Mouse (Mus musculus) retina, adult 2 months (tissue): ENCODE data around the gene Fto.
A peak's percentile ranks its signal among the peaks of the same experiment; 100 is the strongest.

Experiments used
- DNase-seq: peaks from one replicate; pipeline ENCODE4 v3.0.0-alpha.2; 2012; ENCODE audit warnings: low read depth, low spot score

Fto gene

DNA sequence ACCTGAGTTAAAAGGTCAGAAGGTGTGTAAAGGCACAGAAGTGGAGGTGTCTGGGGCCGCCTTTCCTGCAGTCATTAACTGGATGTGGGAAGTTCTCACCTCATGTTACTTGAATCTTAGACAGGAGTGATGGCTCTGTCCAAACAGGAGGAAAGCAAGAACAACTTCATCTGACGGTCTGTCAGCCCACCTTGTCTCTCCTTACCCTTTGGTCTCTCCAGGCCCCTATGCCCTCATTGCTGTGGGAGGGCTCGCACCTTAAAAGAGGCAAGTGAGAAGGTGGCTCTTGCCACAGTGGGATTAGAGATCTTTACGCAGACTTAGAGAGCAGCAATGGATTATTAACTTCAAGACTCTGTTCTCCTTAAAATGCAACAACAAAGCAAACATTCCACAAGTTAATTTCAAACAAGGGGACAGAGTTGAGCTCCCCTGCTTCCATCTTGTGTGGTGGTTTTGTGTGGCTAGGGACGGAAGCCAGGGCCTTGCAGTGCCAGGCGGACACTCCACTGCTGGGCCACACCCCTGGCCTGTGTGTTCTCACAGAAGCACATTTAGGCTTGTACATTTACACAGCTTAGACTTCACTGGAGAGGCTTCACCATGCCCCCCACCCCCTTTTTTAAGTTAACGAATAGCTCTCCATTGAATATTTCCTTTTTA, 135.5 kb downstream of the Fto start:
- DNase-seq, result no peak

DNA sequence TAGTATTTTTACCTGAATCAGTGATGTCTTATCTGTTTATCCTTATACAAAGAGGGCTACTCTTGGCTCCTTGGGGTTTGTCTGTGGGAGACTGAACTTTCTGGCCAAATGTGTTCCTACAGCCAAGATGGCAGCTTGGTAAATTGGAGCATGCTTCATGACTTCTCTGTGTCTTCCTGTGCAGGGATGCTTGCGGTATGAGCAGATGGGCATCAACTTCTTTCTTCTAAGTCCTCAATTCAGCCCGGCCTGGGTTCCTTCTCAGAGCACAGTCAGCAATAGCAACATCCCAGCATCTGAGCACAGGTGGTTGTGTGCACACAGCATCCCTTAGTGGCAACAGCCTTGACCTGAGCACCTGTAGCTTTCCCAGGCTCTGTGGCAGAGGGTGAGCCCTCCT, 141.6 kb downstream of the Fto start:
- DNase-seq, result no peak

- no peak for DNase-seq
Measured at GRCm38 (mm10) chr8:91455591-91455990, 142.3 kb downstream of the Fto start.

DNA sequence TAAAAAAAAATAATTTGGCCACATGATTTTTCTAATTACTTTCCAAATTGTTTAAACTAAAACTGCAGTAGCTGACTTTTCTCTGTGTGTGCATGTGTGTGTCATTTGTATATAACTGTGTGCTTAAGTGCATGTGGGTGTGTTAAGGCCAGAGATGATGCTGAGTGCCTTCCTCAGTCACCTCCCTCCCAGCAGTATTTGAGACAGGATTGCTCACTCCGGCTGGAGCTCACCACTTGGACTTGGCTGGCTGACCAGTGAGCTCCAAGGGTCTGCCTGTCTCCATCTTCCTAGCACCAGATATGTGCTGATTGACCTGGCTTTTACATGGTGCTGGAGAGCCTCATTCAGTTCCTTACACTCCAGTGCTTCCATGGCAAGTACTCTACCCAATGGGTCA, 144.7 kb downstream of the Fto start:
- DNase-seq, result no peak

DNA sequence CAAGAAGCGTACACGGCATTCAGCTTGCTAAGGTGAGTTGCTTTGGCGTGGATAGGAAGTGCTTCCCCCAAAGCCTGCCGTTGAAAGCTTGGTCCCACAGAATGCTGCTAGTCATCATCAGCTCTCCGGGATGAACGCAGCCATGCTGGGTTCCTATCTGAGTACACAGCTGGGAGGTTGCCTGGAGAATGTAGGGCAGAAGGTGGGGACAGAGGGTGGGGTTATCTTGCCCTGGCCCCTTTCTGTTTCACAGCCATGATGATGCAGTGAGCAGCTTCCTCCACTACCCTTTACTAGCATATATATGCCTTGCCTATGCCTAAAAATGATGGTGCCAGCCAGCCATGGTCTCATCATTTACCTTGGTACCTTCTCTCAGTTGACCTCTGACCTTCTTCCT, 147.6 kb downstream of the Fto start:
- DNase-seq, result no peak

DNA sequence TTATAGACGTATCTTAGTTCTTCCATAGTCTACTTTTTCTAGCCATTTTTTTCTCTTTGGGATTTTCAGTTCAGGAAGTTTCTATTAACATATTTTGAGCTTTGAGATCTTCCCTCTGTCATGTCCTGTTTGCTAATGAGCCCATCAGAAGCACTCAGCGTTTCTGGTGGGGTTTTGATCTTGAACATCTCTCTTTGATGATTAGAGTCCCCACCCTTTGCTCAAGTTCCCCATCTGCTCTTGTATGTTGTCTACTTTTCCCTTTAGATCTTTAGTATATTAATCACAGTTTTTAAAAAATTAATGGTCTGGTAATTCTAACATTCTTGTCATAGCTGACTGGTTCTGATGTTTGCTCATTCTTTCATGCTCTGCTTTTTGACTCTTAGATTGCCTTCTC, 150.4 kb downstream of the Fto start:
- no peak for DNase-seq

- DNase-seq, result no peak
Measured at GRCm38 (mm10) chr8:91467463-91467862, 154.1 kb downstream of the Fto start.

DNA sequence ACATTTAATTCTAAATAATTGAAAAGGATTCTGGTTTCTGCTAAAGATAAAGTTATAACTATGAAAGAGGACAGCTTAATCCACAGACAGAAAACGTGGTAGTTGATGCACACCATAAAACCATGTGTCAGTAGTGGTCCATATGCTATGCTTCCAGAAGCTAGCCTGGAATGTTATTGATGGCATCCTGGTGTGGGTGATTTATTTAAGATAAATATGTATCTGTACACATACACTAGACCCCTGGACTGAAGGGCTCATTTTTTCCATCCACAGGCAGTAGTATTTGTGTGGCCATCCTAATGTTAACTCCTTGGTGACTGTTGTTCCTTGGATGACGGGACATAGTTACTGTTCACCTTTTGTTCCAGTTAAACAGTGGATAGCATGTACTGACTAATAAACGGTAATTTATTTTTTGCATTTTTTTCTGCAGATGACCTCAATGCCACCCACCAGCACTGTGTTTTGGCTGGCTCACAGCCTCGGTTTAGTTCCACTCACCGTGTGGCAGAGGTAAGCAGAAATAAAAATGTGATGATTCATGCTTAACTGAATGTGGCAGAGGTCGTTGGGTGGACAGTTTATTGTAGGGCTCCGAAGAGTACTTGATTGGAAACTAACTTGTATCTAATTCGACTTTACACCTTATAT, 154.7 kb downstream of the Fto start:
- no peak for DNase-seq

GRCm38 (mm10) chr8:91469441-91469840, 156.1 kb downstream of the Fto start:
- DNase-seq, result no peak

DNA sequence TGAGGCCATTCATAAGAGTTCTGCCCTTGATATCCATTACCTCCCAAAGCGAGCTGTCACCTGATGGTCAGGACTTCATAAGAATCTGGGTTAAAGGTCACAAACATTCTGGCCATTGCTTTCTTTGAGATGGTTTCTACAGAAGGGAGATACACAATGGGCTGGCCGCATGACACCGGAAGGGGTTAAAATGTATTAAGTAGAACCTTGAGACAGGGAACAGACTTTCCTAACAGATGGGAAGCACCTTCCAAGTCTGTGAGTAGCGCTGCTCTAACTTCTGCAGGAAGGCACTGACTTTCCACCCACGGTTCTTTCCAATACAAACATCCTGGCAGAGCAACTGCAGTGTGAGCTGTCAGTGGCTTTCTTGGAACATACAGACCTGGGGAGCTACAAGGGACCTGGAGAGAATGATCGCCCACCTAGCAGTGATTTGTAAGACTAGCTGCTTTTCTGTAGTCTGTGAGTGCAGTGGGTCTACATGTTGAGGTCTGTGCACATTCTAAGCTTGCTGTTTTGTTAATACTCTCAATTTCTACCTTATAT, 161.5 kb downstream of the Fto start:
- no peak for DNase-seq

- no peak for DNase-seq
Measured at GRCm38 (mm10) chr8:91476988-91477387, 163.7 kb downstream of the Fto start.

DNA sequence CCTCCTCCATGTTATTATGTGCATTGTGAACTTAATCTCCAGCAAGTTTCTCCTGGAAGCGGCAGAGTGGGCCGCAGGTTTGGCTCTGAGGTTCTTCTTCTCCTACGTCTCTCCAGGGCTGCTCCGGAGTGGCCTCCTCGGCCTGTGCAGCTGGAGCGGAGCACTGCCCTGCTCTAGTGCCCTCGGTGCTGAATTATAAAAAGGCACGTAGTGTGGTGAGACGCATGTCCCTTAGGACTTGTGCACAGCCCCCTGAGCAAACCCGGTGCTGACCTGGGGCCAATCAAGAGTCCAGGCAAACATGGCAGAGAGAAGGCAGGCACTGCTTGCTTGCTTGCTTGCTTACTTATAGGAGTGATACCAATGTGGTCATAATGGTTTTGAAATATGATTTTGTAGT, 164.1 kb downstream of the Fto start:
- DNase-seq, result no peak

DNA sequence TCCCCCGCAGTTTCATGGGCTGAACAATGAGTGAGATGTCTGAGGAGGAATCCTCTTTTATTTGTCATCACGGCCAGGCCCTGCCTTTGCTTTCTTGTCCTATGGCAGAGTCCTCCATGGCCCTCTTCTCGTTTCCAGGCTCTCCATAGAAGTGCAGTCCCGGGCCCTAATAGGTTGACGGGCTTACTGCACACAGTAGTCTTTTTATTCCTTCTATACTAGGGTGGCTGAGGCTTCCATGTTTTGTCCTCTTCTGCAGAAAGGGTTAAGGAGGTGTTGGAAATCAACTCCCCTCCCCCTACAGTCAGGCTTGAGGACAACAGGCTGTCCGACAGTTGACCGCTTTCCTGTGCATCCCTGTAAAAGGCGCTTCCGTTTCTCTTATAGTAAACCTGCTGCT, 169.2 kb downstream of the Fto start:
- no peak for DNase-seq

GRCm38 (mm10) chr8:91486394-91486793, 173.1 kb downstream of the Fto start:
- DNase-seq, result no peak

DNA sequence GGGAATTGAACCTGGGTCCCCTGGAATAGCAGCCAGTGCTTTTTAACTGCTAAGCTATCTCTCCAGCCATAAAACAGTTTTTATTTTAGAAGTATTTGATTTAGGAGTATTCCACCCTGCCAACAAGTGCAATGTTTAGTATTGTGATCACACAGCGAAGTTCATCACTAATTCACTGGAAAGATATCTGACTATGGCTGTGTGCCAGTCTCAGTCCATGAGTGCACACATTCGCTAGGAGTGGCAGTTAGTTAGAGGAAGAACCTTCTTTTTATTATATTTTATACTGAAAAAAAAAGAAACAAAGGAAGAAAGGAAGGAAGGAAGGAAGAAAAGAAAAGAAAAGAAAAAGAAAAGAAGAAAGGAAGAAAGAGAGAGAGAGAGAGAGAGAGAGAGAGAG, 174.1 kb downstream of the Fto start:
- DNase-seq, result no peak

GRCm38 (mm10) chr8:91488086-91488783, 174.9 kb downstream of the Fto start:
- peak; percentile 40 for DNase-seq

GRCm38 (mm10) chr8:91488784-91489450, 175.6 kb downstream of the Fto start:
- no peak for DNase-seq

DNA sequence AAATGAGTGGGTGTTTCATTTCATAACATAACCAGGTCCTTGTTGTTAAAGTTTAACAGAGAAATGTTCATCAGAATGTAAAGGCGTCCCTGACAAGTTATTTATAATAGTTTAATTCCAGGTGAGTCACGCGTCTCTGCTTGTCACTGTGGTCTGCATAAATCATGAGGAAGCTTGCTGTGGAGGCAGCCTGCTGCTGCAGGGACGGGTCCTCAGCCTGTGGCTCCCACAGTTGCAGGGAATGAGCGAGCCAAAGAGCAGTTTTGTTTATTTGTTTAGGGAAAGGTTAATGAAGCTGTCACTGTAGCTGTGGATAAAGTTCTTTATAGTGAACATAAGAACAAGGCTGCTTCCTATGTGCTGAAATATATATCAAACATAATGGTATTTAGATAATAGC, 176.7 kb downstream of the Fto start:
- no peak for DNase-seq

DNA sequence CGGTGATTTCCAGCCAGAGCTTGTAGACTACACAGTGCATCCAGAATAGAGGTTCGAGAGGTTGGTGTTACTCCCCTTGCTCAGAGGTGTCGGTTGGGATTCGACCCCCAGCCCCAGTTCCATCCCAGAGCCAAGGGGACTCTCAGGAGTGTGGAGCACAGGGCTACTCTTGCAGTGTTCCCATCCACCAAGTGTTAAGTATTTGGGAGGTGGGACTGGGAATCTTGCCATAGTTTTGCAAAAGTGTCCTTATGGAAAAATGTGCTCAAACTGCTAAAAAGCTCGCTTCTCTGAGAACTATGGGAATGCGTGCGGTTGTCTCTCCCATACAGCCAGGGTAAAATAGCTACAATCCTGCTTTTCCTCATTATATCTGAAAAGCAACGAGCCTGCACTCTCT, 180.0 kb downstream of the Fto start:
- DNase-seq, result no peak

GRCm38 (mm10) chr8:91494501-91495259, 181.4 kb downstream of the Fto start:
- no peak for DNase-seq

GRCm38 (mm10) chr8:91495260-91495601, 181.9 kb downstream of the Fto start:
- no peak for DNase-seq

- DNase-seq, result no peak
Measured at GRCm38 (mm10) chr8:91496000-91496399, 182.7 kb downstream of the Fto start.
